Mouse (Mus musculus) adipose tissue, adult 10 weeks (tissue): ENCODE results near the gene Nol10. TPM values are rescaled to one million over a fixed set of nuclear protein-coding genes. Genes with fewer than 3 reads are reported as not detected.

Source experiments
- polyA plus RNA-seq: library from polyadenylated mRNA; stranded (reverse); fragments of 350-450 nt; fragmentation: Illumina TruSeq; extraction: RNeasy Lipid Tissue Mini Kit (QIAGEN cat#74804); gene quantifications from one replicate; pipeline ENCODE4 v1.2.3, GENCODE M21; 2014; ENCODE audit warnings: low read depth, low replicate concordance

Gene Nol10
- polyA plus RNA-seq, result 9.8 TPM

GRCm38 (mm10) chr12:17348048-17349036 lies at the start of gene Nol10:
Gene Nol10 (plus strand): TSS chr12:17348458.

DNA sequence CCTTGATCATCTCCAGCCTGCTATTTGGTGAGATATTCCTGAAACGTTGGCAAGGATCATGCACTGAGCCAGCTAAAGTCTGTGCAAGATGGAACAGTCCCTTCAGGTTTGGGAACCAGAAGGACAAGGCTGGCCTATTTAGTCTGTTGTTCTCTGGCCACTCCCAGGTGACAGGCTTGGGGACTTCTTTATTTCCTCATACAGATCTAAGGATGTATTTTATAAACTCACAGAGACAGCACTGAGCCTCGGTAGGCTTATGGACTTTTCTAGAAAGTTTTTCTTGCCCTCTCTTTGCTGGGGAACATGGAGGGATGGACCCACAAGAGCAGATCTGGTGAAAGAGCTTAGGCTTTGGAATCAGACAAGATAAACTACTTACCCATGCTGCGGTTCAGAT lies 19.0 kb upstream of the Nol10 start, which contains the start of gene Atp6v1c2:
TSS of gene Atp6v1c2 (minus strand) at position 101 of the 400 bp plus-strand sequence.

Other genes starting within 250 kb of the Nol10 start
- 0.11 TPM for gene Kcnf1, start 171.6 kb upstream of the Nol10 start, polyA plus RNA-seq
- gene Pdia6, start 81.9 kb upstream of the Nol10 start, polyA plus RNA-seq, result 527 TPM
- 14.2 TPM for gene Atp6v1c2, start 19.1 kb upstream of the Nol10 start, polyA plus RNA-seq
- gene Odc1, start 196.3 kb downstream of the Nol10 start, polyA plus RNA-seq, result 118 TPM